Mouse (Mus musculus): ENCODE results near the gene Nav1. TPM values are rescaled to one million over a fixed set of nuclear protein-coding genes. Genes with fewer than 3 reads are reported as not detected.

Nav1 gene
- 22.9 TPM for polyA plus RNA-seq (2014; fragmentation: Illumina TruSeq; extraction: RNeasy Lipid Tissue Mini Kit (QIAGEN cat#74804); ENCODE audit: low read depth, low replicate concordance)

DNA sequence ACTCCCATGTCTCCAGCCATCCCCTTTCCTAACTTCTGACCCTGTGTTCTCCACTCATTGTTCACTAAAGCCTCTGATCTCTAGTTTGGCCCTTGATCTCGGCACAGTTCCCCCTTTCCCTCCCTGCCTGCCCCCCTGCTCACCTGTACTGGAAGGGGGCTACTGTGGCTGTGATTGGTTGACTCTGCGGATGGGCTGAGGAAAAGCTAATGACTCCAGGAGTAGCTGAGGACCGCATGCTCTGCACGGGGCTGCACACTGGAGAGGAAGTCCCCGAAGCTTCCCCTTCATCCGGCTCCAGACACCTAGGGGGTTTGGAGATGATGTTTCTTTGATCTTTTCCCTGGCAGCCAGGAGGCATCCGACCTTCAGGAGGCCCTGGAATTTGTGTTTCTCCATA is at the start of gene Nav1:
Gene Nav1 (minus strand): TSS at position 277 of the 400 bp plus-strand sequence.

DNA sequence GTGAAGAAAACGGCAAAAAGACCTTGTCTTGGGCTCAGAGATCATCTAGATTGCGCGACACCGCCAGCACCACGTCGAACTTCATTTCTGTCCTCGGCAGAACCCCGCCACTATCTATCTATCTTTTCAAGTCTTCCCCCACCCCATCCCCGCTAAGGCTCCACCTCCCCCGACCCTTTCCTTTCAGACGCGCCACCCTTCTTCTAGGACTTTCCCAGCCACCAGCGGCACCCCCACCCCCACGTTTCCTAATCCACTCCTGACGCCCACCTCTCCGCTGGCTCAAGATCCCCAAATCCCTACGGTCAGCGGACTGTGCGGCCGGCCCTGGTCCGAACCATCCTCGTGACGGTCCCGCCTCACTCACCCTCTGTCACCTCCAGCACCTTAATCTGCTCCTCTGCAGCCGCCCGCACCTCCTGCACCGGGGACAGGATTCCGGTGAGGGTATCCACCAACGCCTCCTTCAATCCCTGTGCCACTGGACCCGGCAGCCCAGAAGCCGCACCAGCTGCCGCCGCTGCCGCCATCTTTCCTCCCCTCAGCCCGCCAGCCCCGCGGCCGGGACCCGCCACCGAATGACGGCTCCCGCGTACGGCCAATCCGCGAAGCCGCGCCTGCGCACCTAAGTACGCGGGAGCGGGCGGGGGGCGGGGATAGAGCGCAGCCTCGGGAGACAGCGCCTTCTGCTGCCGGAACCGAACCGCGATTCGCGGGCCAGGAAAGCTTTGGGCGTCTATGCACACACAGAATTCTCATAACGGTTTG is 177.0 kb downstream of the Nav1 start, which contains the start of gene Ipo9:
Gene Ipo9 (minus strand): TSS at position 599 of the 768 bp plus-strand sequence.

Other genes with a start within 250 kb of the Nav1 start
- gene Shisa4, start 232.1 kb downstream of the Nav1 start, polyA plus RNA-seq (2014; fragmentation: Illumina TruSeq; extraction: RNeasy Lipid Tissue Mini Kit (QIAGEN cat#74804); ENCODE audit: low read depth, low replicate concordance) = 5.2 TPM
- gene Ipo9, start 176.8 kb downstream of the Nav1 start, polyA plus RNA-seq (2014; fragmentation: Illumina TruSeq; extraction: RNeasy Lipid Tissue Mini Kit (QIAGEN cat#74804); ENCODE audit: low read depth, low replicate concordance) = 43.7 TPM
- gene Csrp1, start 112.8 kb upstream of the Nav1 start, polyA plus RNA-seq (2014; fragmentation: Illumina TruSeq; extraction: RNeasy Lipid Tissue Mini Kit (QIAGEN cat#74804); ENCODE audit: low read depth, low replicate concordance) = 215 TPM
- 77.5 TPM for gene Phlda3, start 158.8 kb upstream of the Nav1 start, polyA plus RNA-seq (2014; fragmentation: Illumina TruSeq; extraction: RNeasy Lipid Tissue Mini Kit (QIAGEN cat#74804); ENCODE audit: low read depth, low replicate concordance)
- gene Tnni1, start 172.1 kb upstream of the Nav1 start, polyA plus RNA-seq (2014; fragmentation: Illumina TruSeq; extraction: RNeasy Lipid Tissue Mini Kit (QIAGEN cat#74804); ENCODE audit: low read depth, low replicate concordance) = 0.31 TPM
- 27.6 TPM for gene Lad1, start 211.3 kb upstream of the Nav1 start, polyA plus RNA-seq (2014; fragmentation: Illumina TruSeq; extraction: RNeasy Lipid Tissue Mini Kit (QIAGEN cat#74804); ENCODE audit: low read depth, low replicate concordance)
- 29.7 TPM for gene Tnnt2, start 229.1 kb upstream of the Nav1 start, polyA plus RNA-seq (2014; fragmentation: Illumina TruSeq; extraction: RNeasy Lipid Tissue Mini Kit (QIAGEN cat#74804); ENCODE audit: low read depth, low replicate concordance)

All from adipose tissue, adult 10 weeks (tissue).